Mouse (Mus musculus) cerebellum, adult 9-10 months (tissue): Measurements from ENCODE around the gene Fbxo6.
A peak's percentile ranks its signal among the peaks of the same experiment; 100 is the strongest.
"Not testable (repeated sequence)": the region's sequence is repeated elsewhere in the genome, so short reads cannot be mapped to it uniquely, and the experiment has no call there.

Experiments
- DNase-seq: peaks from one replicate; pipeline ENCODE4 v3.0.0; 2022

Fbxo6 gene

GRCm38 (mm10) chr4:148121982-148122693 lies 29.8 kb downstream of the Fbxo6 start:
- DNase-seq, result no peak

GRCm38 (mm10) chr4:148121362-148121761 lies 30.6 kb downstream of the Fbxo6 start:
- no peak for DNase-seq

GRCm38 (mm10) chr4:148120555-148120954 lies 31.4 kb downstream of the Fbxo6 start:
- no peak for DNase-seq

GRCm38 (mm10) chr4:148119578-148119977 lies 32.4 kb downstream of the Fbxo6 start:
- not testable (repeated sequence) for DNase-seq

GRCm38 (mm10) chr4:148117392-148117791 lies 34.5 kb downstream of the Fbxo6 start:
- no peak for DNase-seq

- no peak for DNase-seq
Measured at GRCm38 (mm10) chr4:148116657-148117056, 35.3 kb downstream of the Fbxo6 start.

- peak; percentile 32 for DNase-seq
Measured at GRCm38 (mm10) chr4:148115467-148115866, 36.5 kb downstream of the Fbxo6 start.

- DNase-seq, result peak; percentile 85
Measured at GRCm38 (mm10) chr4:148114758-148115391, 37.1 kb downstream of the Fbxo6 start.

GRCm38 (mm10) chr4:148112519-148112918 lies 39.4 kb downstream of the Fbxo6 start:
- no peak for DNase-seq

GRCm38 (mm10) chr4:148109215-148109614 lies 42.7 kb downstream of the Fbxo6 start:
- no peak for DNase-seq

GRCm38 (mm10) chr4:148108565-148109100 lies 43.3 kb downstream of the Fbxo6 start:
- no peak for DNase-seq

- no peak for DNase-seq
Measured at GRCm38 (mm10) chr4:148107621-148108291, 44.2 kb downstream of the Fbxo6 start.

GRCm38 (mm10) chr4:148104146-148104545 lies 47.8 kb downstream of the Fbxo6 start:
- no peak for DNase-seq

GRCm38 (mm10) chr4:148101801-148102527 lies 50.0 kb downstream of the Fbxo6 start:
- peak; percentile 69 for DNase-seq

- DNase-seq, result no peak
Measured at GRCm38 (mm10) chr4:148098666-148099065, 53.3 kb downstream of the Fbxo6 start.

GRCm38 (mm10) chr4:148097936-148098335 lies 54.0 kb downstream of the Fbxo6 start:
- DNase-seq, result no peak
